Mouse (Mus musculus) stomach, embryonic 16.5 days (tissue): Measurements from ENCODE around the gene Map3k12. TPM values are rescaled to one million over a fixed set of nuclear protein-coding genes. Genes with fewer than 3 reads are reported as not detected.

Source experiments
- ATAC-seq: fragments of 200-750 bp; cut with Nextera tagmentation; 2 replicates; pipeline ENCODE4 v1.8.0; 2017; ENCODE audit warnings: moderate number of reproducible peaks, moderate TSS enrichment; ENCODE audit not compliant: insufficient read depth, low FRiP score
- H3K27ac ChIP-seq: fragments of 300-500 bp; sonication (generic); 2 replicates; pipeline ENCODE4 v1.5.1; 2014; ENCODE audit warnings: low read length
- H3K27me3 ChIP-seq: fragments of 300-500 bp; sonication (generic); 2 replicates; pipeline ENCODE4 v1.6.1; 2014; ENCODE audit warnings: low read length, control low read depth, mixed read lengths; ENCODE audit not compliant: control insufficient read depth, insufficient read depth
- H3K36me3 ChIP-seq: fragments of 300-500 bp; sonication (generic); 2 replicates; pipeline ENCODE4 v1.6.1; 2014; ENCODE audit warnings: low read length; ENCODE audit not compliant: control insufficient read depth, insufficient read depth
- H3K4me1 ChIP-seq: fragments of 300-500 bp; sonication (generic); 2 replicates; pipeline ENCODE4 v1.6.1; 2014; ENCODE audit warnings: low read length, control low read depth, mixed read lengths; ENCODE audit not compliant: control insufficient read depth, insufficient read depth
- H3K4me2 ChIP-seq: fragments of 300-500 bp; sonication (generic); 2 replicates; pipeline ENCODE4 v1.6.1; 2014; ENCODE audit warnings: low read depth, low read length, mixed read lengths
- H3K4me3 ChIP-seq: fragments of 300-500 bp; sonication (generic); replicated peaks from 2 replicates; pipeline ENCODE4 v1.5.1; 2014; ENCODE audit warnings: mild to moderate bottlenecking, low read length
- H3K9ac ChIP-seq: fragments of 300-500 bp; sonication (generic); 2 replicates; pipeline ENCODE4 v1.6.1; 2014; ENCODE audit warnings: low read length
- H3K9me3 ChIP-seq: fragments of 300-500 bp; sonication (generic); replicated peaks from 2 replicates; pipeline ENCODE4 v1.6.1; 2016; ENCODE audit warnings: low read length, control low read depth; ENCODE audit not compliant: control insufficient read depth
- WGBS: fragments of 180-500 bp; shearing (Covaris S2); extraction: QIAGEN DNeasy Blood & Tissue Kit; methylation state at CpG from one replicate; pipeline ENCODE4 v1.1.7; 2014; 5-methylcytosine and 5-hydroxymethylcytosine counted together
- polyA plus RNA-seq: library from polyadenylated mRNA; unstranded; fragments of >200 nt; fragmentation: Nextera tagmentation; extraction: Ambion mirVana; gene quantifications from 2 replicates; pipeline ENCODE4 v1.2.1, GENCODE M21; 2015

The Map3k12 gene
- polyA plus RNA-seq, 1 experiment from 2014 or later: 15.1 TPM

DNA sequence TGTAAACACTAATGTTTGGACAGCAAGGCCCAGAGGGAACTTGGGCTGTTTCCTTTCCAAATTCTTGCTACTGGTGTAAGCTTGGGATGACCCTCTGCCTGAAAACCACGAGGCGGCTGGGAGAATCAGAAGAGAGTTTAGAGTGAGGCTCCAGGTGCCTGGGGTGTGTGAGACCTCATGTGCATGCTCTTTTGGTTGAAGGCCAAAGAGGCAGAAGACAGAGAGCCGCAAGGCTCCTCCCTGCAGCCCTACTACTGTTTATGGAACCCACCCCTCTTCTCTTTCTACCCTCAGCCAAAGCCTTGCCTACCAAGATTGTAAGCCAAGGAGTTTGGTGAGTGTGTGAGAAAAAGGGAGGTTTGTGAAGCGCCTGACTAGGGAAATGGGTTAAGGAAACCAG, 1.1 kb downstream of the Map3k12 start:
- Histone ChIP-seq H3K27ac (no peak overlapping the region), H3K9ac (peak overlapping the region; percentile 75; the same call in 1 of the 2 replicates), H3K4me1 (peaks cover 46% of the 10 kb centered on the region)

DNA sequence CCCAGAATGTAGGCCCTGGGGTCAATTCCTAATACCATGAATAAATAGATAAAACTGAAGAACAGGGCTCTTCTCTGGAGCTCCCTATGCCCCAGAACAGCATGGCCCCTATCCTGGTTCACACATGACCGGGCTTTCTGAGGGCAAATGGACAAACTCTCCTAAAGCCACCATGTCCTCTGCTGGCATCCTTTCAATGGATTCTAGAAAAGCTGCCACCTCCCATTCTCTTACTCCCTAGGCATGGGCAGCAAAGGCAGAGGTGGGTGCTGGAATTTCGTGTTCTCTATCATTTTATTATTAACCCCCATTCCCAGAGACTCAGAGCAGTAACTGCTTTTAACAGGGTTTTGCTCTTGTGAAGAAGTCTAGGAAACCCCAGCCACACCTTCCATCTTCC, 1.6 kb downstream of the Map3k12 start:
- no peak overlapping the region for H3K9ac ChIP-seq
- H3K27ac ChIP-seq: no peak overlapping the region
- no peak for ATAC-seq
- no peak overlapping the region for H3K4me2 ChIP-seq
- H3K36me3 ChIP-seq: no peaks in the 10 kb centered on the region
- no peaks in the 10 kb centered on the region for H3K27me3 ChIP-seq
- no peaks in the 10 kb centered on the region for H3K9me3 ChIP-seq
- no peak overlapping the region for H3K4me3 ChIP-seq
- peaks cover 42% of the 10 kb centered on the region for H3K4me1 ChIP-seq
- 90% methylated on average over 2 of the region's 2 CpGs for WGBS

More for the DNA sequence above, 1.1 kb downstream of the Map3k12 start:
- Histone ChIP-seq H3K36me3 (no peaks in the 10 kb centered on the region), H3K27me3 (no peaks in the 10 kb centered on the region), H3K9me3 (no peaks in the 10 kb centered on the region), H3K4me2 (peak overlapping the region; percentile 86), H3K4me3 (peak overlapping the region; percentile 57)
- no peak for ATAC-seq
- 30% methylated on average over 4 of the region's 4 CpGs for WGBS

DNA sequence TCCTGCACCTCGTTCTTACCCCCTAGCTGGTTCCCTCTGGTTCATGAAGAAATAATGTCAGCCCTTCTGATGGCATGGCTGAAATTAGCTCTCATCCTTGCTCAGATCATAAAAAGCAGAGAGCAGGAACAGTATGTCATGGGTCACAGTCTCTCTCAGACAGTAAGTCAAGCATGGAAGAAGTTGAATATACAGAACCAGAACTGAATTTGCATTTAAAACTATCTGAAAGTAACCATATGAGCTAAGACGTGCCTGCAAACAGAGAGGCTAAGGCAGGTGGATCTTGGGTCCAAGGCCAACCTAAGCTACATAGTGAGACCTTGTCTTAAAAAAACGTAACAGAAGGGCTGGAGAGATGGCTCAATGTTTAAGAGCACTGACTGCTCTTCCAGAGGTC, 3.9 kb downstream of the Map3k12 start:
- H3K36me3 ChIP-seq: no peaks in the 10 kb centered on the region
- no peak overlapping the region for H3K4me2 ChIP-seq
- no peaks in the 10 kb centered on the region for H3K27me3 ChIP-seq
- no peak overlapping the region for H3K4me3 ChIP-seq
- H3K4me1 ChIP-seq: peaks cover 38% of the 10 kb centered on the region
- WGBS: 83% methylated on average over 3 of the region's 3 CpGs
- no peaks in the 10 kb centered on the region for H3K9me3 ChIP-seq
- no peak overlapping the region for H3K9ac ChIP-seq
- no peak overlapping the region for H3K27ac ChIP-seq
- ATAC-seq: no peak

DNA sequence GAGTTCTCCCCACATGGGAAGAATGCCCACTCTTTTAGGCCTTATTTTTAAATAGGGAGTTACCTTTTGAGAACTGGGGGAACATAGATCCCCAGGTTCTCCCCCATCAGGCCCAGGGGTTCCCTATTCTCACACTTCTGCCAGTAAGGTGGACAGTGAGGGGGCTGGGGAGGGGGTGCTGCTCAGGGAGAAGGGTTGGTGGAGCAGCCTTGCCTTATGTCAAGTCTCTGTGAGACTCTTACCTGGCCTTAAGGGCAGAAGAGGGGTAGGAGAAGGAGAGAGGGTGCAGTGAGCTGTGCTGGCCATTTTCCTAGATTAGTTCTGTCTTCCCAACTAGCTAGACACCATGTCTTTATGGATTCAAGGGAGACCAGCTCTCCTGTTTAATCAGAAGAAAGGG, 4.4 kb downstream of the Map3k12 start:
- no peaks in the 10 kb centered on the region for H3K9me3 ChIP-seq
- no peak overlapping the region for H3K9ac ChIP-seq
- ATAC-seq: no peak
- H3K27me3 ChIP-seq: no peaks in the 10 kb centered on the region
- H3K4me2 ChIP-seq: no peak overlapping the region
- H3K36me3 ChIP-seq: no peaks in the 10 kb centered on the region
- no peak overlapping the region for H3K4me3 ChIP-seq
- H3K27ac ChIP-seq: no peak overlapping the region
- peaks cover 38% of the 10 kb centered on the region for H3K4me1 ChIP-seq

DNA sequence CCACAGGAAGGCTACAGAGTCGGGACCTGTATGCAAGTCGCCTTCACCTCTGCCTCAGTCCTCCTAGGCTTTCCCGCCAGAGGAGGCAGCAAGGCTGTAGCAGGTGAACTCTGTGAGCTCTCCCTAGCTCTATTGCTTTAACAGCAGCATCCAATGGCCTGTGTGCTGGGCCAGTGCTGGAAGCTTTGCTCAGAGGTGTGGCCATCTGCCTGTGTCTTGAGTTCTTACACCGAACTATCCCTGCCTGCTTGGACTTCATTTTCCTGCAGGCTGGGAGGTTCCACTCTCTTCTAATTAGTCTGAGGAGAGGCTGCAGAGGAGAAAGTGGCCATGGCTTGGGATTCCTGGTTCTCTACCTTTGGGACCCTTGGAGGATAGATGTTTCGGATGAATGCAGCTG, 4.9 kb downstream of the Map3k12 start:
- H3K27ac ChIP-seq: peak overlapping the region; percentile 80; the same call in 1 of the 2 replicates
- WGBS: 45% methylated on average over 5 of the region's 5 CpGs
- H3K4me2 ChIP-seq: no peak overlapping the region

DNA sequence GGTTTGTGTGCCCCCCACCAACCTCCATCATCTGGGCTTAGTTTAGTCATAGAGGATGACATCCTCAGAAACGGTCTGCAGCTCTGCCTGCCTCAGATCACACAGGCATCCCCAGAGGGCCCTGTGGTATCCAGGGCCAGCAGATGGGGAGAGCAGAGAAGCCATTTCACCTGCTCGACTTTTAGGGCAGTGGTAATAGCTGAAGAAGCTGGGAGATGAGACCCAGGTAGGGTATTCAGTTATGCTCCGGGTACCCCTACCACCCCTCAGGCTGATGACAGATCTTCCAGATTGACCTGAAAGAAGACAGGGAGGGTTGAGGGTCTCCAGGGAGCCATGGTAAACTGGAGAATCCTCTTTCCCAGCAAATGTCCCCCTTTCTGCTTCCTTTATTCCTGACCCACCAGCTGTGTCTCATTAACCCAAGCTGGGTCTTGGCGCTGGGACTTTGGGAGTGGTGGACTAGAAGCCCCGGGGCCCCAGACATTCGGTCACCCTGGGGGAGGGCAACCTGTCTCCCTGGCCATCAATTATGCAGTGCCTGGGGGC, 5.5 kb downstream of the Map3k12 start:
- peaks cover 38% of the 10 kb centered on the region for H3K4me1 ChIP-seq
- H3K4me2 ChIP-seq: peak overlapping the region; percentile 95
- WGBS: 14% methylated on average over 6 of the region's 6 CpGs
- H3K36me3 ChIP-seq: no peaks in the 10 kb centered on the region
- H3K27me3 ChIP-seq: no peaks in the 10 kb centered on the region
- ATAC-seq: no peak
- H3K4me3 ChIP-seq: peak overlapping the region; percentile 70
- H3K27ac ChIP-seq: peak overlapping the region; percentile 80
- H3K9me3 ChIP-seq: no peaks in the 10 kb centered on the region
- H3K9ac ChIP-seq: peak overlapping the region; percentile 76

More for the DNA sequence above, 4.9 kb downstream of the Map3k12 start:
- no peak for ATAC-seq
- Histone ChIP-seq H3K9me3 (no peaks in the 10 kb centered on the region), H3K36me3 (no peaks in the 10 kb centered on the region), H3K4me1 (peaks cover 38% of the 10 kb centered on the region), H3K4me3 (no peak overlapping the region), H3K9ac (no peak overlapping the region), H3K27me3 (no peaks in the 10 kb centered on the region)

DNA sequence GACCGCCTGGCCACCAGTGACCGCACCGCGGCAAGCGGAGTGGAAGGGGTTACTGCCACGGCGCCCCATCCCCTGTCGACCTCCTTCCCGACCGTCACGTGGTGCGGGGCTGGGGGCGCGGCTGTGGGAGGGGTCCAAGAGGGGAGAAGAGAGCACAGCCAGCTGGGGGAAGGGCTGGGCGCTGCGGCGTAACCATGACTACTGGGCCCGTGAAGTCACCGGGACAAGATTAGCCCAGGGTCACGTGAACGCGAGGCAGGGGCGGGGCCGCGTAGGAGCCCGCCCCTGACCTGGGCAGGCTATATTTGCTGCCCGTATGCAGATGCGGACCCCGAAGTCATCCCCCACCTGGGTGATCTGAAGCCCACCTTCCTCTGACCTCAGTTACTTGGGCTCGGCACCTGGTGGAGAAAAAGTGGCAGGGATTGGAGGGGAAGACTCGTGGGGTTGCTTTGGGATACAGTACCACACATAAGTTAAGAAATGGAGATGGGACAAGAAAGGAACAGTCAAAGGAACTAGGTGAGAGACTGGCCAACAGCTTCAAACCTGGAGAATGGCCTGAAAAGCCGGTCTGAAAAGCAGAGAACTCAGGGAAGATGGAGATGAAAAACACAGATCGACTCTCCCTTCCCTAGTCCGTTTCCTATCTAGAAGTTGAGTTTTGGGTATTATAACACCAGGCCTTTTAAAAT, 6.1 kb downstream of the Map3k12 start:
- peak overlapping the region; percentile 95 for H3K4me2 ChIP-seq
- no peaks in the 10 kb centered on the region for H3K9me3 ChIP-seq
- no peaks in the 10 kb centered on the region for H3K27me3 ChIP-seq
- H3K36me3 ChIP-seq: no peaks in the 10 kb centered on the region
- peak overlapping the region; percentile 70 for H3K4me3 ChIP-seq
- peak overlapping the region; percentile 76 for H3K9ac ChIP-seq
- peaks cover 32% of the 10 kb centered on the region for H3K4me1 ChIP-seq
- WGBS: 1% methylated on average over 34 of the region's 34 CpGs
- peak; percentile 95 for ATAC-seq
- H3K27ac ChIP-seq: peak overlapping the region; percentile 85

DNA sequence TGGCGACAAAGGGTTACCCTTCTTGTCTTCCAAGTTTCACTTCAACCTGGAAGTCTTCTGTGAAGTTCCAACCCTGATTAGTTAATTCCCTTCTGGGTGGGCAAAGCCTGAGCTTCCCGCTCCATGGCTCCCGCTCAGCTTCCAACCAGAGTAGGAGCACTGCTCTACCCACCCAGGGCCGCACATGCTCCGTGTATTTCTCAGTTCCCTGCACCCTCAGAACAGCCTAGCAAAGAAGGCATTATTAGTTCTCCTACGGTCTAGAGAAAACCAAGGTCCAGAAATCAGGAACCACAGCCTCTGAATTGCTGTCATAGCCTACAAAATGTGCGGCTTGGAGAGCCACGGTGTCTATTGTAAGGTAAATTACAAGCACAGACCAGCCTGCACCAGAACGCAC, 6.8 kb downstream of the Map3k12 start:
- H3K4me2 ChIP-seq: peak overlapping the region; percentile 95
- peaks cover 28% of the 10 kb centered on the region for H3K4me1 ChIP-seq
- H3K27me3 ChIP-seq: no peaks in the 10 kb centered on the region
- 6% methylated on average over 9 of the region's 9 CpGs for WGBS
- H3K27ac ChIP-seq: peak overlapping the region; percentile 85
- H3K4me3 ChIP-seq: peak overlapping the region; percentile 70
- peak overlapping the region; percentile 76 for H3K9ac ChIP-seq
- no peaks in the 10 kb centered on the region for H3K36me3 ChIP-seq
- H3K9me3 ChIP-seq: no peaks in the 10 kb centered on the region
- peak; percentile 41; the same call in 1 of the 2 replicates for ATAC-seq

DNA sequence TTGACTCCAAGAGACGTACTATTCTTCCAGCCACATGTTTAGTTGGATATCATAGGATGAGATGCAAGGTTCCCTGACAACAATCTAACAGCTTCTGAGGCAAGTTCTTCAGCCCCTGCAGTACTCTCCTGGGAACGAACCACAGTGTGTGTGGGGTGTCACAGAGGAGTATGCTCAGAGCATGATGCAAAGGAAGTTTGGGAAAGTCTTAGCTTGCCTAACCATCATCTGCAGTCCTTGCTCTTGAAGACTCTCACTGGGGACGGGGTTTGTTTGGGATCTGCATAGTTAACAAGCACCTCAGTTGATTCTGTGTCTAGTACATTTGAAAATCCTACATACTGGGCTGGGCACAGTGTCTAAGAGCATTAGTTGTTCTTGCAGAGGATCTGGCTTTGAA, 8.5 kb downstream of the Map3k12 start:
- Histone ChIP-seq H3K4me1 (peaks cover 28% of the 10 kb centered on the region), H3K9me3 (no peaks in the 10 kb centered on the region), H3K9ac (no peak overlapping the region), H3K36me3 (no peaks in the 10 kb centered on the region; the same call in 1 of the 2 replicates), H3K4me3 (no peak overlapping the region), H3K4me2 (no peak overlapping the region), H3K27ac (no peak overlapping the region), H3K27me3 (no peaks in the 10 kb centered on the region)
- no peak for ATAC-seq
- WGBS: 78% methylated on average over 3 of the region's 3 CpGs
